In the genomic region with DNA sequence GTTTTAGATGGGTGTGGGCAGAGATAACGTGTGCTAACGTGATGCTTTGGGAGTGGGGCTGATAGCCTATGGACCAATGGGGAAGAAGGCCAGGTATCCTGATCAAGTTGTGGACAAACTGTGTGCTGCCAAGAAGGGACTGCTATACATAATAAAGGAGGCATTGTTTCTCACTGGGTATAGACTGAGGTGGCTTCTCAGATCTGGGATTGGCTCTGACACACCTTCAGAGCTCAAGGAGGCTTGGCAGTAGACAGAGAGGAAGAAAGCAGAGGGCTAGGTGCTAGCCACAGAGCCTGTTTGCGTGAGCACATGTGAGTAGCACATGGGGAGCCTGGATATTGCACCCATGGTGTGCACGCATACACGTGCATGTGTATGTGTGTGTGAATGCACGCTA, we compare ENCODE assay signal across 22 mouse cellular contexts.
"Had no signal": no experiment of that assay in that cellular context is flagged by ENCODE, and none has a peak within 500 bp of the region (broad histone marks: within the 10 kb centered on the region; RNA-seq: fewer than 3 reads in every experiment).

No protein-coding gene starts in this region.

- ATAC-seq: intestine, postnatal 0 days; liver, postnatal 0 days; lung, postnatal 0 days had no signal

- H3K36me3 ChIP-seq: limb, embryonic 12.5 days; limb, embryonic 15.5 days; midbrain, embryonic 12.5 days; neural tube, embryonic 13.5 days had no signal

- H3K4me2 ChIP-seq: limb, embryonic 12.5 days; limb, embryonic 15.5 days; liver, embryonic 11.5 days; lung, embryonic 14.5 days; midbrain, embryonic 12.5 days; neural tube, embryonic 13.5 days had no signal

- H3K4me3 ChIP-seq: left cerebral cortex, adult 2 months; limb, embryonic 12.5 days; limb, embryonic 15.5 days; megakaryocyte, embryonic 14.5 days; midbrain, embryonic 12.5 days; myocyte; neural tube, embryonic 13.5 days had no signal

- H3K9me3 ChIP-seq: limb, embryonic 12.5 days; limb, embryonic 15.5 days; megakaryocyte, embryonic 14.5 days; midbrain, embryonic 12.5 days; neural tube, embryonic 13.5 days had no signal

- H3K27ac ChIP-seq: left cerebral cortex, adult 2 months; limb, embryonic 12.5 days; limb, embryonic 15.5 days; liver, embryonic 14.5 days; midbrain, embryonic 12.5 days; neural tube, embryonic 13.5 days had no signal

- DNase-seq: kidney, adult 2 months; kidney, postnatal 10 days; kidney, postnatal 36 days; layer of hippocampus, postnatal 36 days; left cerebral cortex, postnatal 4 days; liver, postnatal 0 days; lung, embryonic 14.5 days; lung, postnatal 36 days; thymus, adult 18-20 months; thymus, postnatal 14 days; thymus, postnatal 4 days had no signal

- H3K9ac ChIP-seq: limb, embryonic 12.5 days; limb, embryonic 15.5 days; liver, embryonic 14.5 days; liver, postnatal 0 days; lung, embryonic 14.5 days; midbrain, embryonic 12.5 days; neural tube, embryonic 13.5 days had no signal

- H3K27me3 ChIP-seq: limb, embryonic 12.5 days; limb, embryonic 15.5 days; megakaryocyte, embryonic 14.5 days; midbrain, embryonic 12.5 days; neural tube, embryonic 13.5 days had no signal

- H3K4me1 ChIP-seq: limb, embryonic 12.5 days; megakaryocyte, embryonic 14.5 days; midbrain, embryonic 12.5 days had no signal
